Mouse (Mus musculus) spleen, adult 2 months (tissue): ENCODE results near the gene Ifngr1.

Experiments used
- CTCF ChIP-seq: fragments of 200-500 bp; IDR thresholded peaks from 2 replicates; pipeline ENCODE4 v1.5.1; 2011; ENCODE audit warnings: mild to moderate bottlenecking, inconsistent platforms; ENCODE audit not compliant: insufficient read depth, insufficient read length, insufficient replicate concordance; ENCODE audit errors: extremely low read depth
- POLR2A ChIP-seq: fragments of 200-500 bp; IDR thresholded peaks from 2 replicates; pipeline ENCODE4 v1.6.1; 2011; ENCODE audit warnings: low read depth, low read length, inconsistent platforms

DNA sequence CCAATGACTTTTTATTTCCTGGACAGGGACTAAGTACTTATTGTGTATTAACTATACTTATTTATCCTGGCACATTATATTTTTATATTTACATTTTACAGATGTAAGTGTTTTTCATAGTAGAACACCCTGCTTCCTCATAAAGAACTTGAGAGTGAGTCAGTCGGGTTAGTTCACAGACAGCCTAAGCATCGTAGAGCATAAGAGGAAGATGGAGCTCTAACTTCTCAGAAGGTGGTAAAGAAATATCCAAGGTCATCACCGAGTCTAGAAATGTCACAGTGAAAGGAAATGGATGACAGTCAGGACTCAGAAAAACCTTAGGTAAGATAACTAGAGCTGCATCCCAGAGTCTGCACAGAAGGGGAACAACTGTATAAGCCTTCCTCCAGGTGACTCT lies 40.2 kb upstream of the Ifngr1 start:
- TF ChIP-seq POLR2A (no peak), CTCF (no peak)
